Mouse (Mus musculus) ovary, postnatal 14 days (tissue): ENCODE results near the gene Col8a2.

Experiments
- DNase-seq: peaks from one replicate; pipeline ENCODE4 v3.0.0; 2022; ENCODE audit warnings: low spot score

The Col8a2 gene

GRCm38 (mm10) chr4:126301584-126302309, 15.2 kb downstream of the Col8a2 start:
- no peak for DNase-seq

GRCm38 (mm10) chr4:126303877-126304276, 17.3 kb downstream of the Col8a2 start:
- no peak for DNase-seq

- no peak for DNase-seq
Measured at GRCm38 (mm10) chr4:126305428-126305827, 18.8 kb downstream of the Col8a2 start.

GRCm38 (mm10) chr4:126306058-126306457, 19.5 kb downstream of the Col8a2 start:
- no peak for DNase-seq

- DNase-seq, result no peak
Measured at GRCm38 (mm10) chr4:126306827-126307226, 20.2 kb downstream of the Col8a2 start.

GRCm38 (mm10) chr4:126309211-126309921, 22.8 kb downstream of the Col8a2 start:
- DNase-seq, result no peak

DNA sequence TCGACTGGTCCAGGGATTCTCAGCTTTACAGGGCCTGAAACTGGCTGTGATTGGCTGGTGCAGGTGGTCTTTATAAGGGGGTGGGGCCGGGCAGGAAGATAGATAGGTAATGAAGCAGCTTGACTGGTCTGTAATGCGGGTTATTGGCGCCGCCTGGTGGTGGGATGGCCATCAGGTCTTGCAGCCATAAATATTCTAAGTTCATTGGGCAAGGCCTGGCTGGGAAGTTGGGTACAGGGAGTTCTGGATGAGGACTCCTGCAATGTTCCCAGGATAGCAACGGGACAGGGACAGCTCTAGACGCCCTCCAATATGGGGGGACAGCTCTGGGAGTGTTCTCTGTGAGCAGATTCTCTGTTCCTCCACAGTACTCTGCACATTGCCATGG, 23.3 kb downstream of the Col8a2 start:
- peak; percentile 81 for DNase-seq

DNA sequence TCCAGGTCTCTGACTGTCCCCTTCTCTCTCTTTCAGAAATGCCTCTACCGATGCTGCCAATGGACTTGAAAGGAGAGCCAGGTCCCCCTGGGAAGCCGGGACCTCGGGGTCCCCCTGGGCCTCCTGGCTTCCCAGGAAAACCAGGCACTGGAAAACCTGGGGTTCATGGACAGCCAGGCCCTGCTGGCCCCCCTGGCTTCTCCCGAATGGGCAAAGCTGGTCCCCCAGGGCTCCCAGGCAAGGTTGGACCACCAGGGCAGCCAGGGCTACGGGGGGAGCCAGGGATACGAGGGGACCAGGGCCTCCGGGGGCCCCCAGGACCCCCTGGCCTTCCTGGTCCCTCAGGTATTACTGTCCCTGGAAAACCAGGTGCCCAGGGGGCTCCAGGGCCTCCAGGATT, 23.8 kb downstream of the Col8a2 start:
- DNase-seq, result no peak

GRCm38 (mm10) chr4:126311566-126312200, 25.1 kb downstream of the Col8a2 start:
- DNase-seq, result no peak

DNA sequence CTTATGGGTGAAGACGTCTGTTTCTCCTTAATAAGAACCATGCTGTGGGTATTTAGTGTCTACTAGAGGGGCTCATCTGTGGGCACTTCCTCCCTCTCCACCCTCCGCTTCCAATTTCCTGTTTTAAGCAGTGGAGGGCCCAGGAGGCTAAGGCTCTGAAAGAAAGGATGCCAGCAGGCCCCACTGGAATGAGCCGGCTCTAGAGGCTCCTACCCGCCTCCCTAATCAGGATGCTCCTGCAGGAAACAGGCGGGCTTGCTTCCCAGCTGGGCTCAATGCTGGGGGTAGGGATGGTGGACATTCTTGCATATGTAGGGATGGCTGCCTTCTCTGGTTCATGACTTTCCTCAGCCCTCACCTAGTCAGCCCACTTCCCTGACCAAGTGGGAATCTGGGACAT, 26.6 kb downstream of the Col8a2 start:
- no peak for DNase-seq

- DNase-seq, result no peak
Measured at GRCm38 (mm10) chr4:126314393-126314792, 27.8 kb downstream of the Col8a2 start.

DNA sequence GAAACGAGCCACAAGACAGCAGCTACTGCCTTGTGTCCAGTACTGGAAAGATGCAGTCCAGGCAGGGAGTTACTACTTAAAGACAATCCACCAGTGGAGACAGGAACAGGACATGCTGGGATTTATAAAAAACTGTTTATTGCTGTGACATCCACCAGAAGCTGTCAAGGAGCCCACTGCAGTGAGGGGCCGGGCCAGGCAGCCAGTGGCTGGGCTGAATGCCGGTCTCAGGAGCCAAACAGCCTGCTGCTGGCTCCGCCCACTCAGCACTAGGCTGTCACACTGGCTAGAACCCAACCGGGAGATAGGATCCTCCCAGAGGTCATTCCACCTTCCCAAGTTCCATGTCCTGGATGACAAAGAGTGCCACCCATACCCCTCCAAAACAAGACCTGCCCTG, 29.3 kb downstream of the Col8a2 start:
- no peak for DNase-seq

DNA sequence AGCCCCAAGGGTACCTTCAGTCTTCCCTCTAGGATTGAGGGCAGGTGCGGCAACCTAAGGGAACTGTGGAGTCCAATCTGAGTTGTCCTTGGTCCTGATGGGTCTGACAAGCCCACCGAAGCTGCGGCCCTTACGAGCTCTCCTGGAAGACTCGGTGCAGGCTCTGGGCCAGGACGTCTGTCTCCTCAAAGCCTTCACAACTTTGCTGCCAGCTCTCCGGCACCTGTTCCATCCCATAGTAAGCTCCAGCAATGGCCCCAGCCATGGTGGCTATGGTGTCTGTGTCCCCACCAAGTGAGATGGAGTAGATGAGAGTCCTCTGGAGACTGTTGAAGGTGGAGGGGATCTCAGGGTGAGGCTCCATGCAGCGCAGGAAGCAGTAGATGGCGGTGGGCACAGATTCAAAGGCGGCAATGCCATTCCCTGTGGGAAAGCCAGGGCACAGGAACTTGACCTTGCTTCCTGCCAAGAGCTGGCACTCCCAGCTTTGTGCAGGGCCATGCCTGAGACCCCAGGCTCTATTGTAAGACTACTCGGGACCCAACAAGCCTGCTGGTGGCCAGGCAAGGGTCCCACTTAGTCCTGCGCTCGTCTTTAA, 29.9 kb downstream of the Col8a2 start:
- DNase-seq, result no peak

GRCm38 (mm10) chr4:126319806-126320205, 33.2 kb downstream of the Col8a2 start:
- no peak for DNase-seq

GRCm38 (mm10) chr4:126321111-126321853, 34.7 kb downstream of the Col8a2 start, which contains the start of gene Adprhl2:
Adprhl2 (minus strand) TSS chr4:126321703.
- peak; percentile 100 for DNase-seq

DNA sequence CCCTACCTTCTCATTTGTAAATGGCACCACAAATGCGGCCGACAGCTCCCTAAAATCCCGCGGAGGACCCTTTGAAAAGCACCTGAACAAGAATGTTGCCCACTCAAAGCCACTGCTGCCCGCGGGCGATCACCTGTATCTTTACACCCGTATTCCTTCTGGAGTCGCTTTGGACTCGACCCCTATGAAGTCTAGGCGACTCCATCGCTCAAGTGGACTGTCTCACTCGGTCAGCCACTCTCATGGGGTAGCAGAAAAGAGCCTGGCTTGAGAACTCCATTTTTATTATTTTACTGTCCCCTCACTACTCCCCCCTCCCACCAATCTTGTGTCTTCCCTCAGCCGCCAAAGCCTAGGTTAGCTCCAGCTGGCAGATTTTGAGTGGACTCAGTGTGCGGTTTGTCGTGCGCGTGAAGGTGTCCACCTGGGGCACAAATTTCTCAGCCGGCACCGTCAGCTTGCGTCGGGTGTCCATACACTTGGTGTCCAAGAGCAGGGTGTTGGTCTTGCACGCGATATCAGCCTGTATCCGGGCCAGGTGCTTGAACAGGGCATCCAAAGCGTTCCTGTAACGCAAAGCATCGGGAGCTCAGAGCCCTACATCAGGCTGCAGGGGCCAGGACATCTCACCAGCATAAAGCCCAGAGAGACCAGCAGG, 35.4 kb downstream of the Col8a2 start:
- no peak for DNase-seq

GRCm38 (mm10) chr4:126322646-126323045, 36.1 kb downstream of the Col8a2 start:
- DNase-seq, result no peak

GRCm38 (mm10) chr4:126324861-126325260, 38.3 kb downstream of the Col8a2 start:
- no peak for DNase-seq

GRCm38 (mm10) chr4:126325281-126325861, 38.8 kb downstream of the Col8a2 start, which contains the start of gene Tekt2:
Tekt2 (minus strand) TSS chr4:126325688.
- DNase-seq, result no peak

GRCm38 (mm10) chr4:126326036-126326435, 39.4 kb downstream of the Col8a2 start:
- DNase-seq, result no peak

DNA sequence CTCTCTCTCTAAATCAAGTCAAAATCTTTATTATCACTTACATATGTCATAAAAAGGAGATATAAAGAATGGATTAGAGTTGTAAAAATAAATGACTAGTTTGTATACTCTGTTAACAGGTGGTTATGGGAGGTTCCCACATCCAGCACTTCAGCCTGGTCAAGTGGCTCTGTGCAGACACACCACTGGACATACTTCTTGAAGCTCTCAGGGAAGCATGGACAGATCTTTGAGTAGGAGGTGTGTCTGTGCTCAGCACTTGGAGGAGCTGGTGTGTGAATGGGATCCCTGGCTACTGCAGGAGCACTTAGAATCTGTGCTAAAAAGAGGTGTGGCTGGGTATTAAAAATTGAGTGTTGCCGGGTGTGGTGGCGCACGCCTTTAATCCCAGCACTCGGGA, 43.7 kb downstream of the Col8a2 start:
- no peak for DNase-seq
